Mouse (Mus musculus) adrenal gland (tissue): ENCODE measurements around the gene Pkd1l1.

ENCODE experiments used
- intact Hi-C: fragments of 180-260 bp; cut with DNase I; formaldehyde crosslinking; loops from one replicate; pipeline ENCODE4 v1.15.1; 2025

The Pkd1l1 gene

DNA sequence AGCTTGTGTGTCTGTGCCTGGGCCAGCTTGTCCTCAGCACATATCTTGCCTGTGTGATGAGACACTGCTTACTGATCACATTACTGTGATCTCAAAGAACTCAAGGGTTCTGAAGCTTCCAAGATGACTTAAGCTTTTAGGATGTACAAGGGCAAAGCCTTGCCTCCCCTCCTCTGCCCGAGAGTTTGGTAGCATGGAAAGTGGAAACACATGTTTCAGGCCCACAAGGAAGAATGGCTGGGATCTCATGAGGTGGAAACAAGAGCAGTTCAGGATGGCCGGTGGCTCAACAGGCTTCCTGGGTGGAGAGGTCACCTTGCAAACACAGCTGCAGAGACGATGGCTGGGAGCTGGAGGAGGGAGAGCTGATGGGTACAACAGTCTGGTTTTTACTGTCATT is 147.0 kb downstream of the Pkd1l1 start:
- intact Hi-C loops = no loop called here

DNA sequence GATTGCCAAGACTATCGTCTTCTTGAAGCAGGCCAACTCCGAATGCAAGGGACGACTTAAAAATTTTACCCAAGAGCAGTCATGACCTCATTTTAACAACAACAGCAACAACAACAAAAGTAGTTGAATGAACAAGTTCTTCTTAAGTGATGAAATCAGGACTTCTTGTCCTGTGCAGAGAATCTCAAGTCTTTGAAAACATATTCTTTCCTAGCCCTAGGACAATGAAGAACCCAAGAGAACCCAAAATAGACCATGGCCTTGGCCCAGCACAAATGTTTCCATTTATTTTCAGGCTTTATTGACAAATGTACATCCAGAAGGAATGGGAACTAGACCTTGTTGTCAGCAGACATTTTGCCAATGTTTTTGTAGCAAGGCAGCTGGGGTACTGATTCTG is 147.7 kb downstream of the Pkd1l1 start:
- intact Hi-C loops = no loop called here

DNA sequence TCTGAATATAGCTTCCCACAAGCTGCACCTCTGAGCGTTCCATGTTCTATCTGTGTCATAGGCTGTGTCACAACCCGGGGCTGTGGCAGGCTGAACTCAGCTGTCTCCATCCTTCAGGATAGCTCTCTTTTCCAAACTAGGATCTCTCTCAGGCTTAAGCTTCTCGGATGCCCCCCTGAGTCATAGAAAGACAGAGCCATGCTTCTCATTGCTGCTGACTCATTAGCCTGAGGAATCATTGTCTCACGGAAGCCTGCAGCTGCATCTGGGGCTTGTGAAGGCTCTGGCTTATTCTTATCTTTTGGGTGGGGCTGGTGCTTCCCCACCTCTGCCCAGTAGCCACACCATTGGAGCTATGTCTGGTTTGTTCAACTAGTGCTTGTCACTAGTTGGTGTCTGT is 151.7 kb downstream of the Pkd1l1 start:
- intact Hi-C loops = no loop called here

DNA sequence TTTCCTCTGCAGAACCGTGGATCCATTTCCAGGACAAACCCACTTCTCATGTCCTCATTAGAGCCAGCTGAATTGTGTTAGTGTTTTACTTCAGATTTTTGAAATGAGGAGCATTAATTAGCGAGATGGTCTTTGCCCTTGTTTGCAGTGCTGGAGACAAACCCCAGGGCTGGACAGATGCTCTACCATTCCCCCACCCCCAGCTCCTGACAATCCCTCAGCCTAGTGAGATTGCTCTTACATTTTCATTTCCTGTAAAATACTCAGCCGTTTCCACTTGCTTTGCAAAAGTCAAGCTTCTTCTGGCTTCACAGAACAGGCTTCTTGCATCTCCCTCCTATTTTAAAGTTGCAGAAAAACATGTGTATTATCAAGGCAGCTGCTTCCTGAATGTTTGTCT is 155.7 kb downstream of the Pkd1l1 start:
- intact Hi-C loops = no loop called here

DNA sequence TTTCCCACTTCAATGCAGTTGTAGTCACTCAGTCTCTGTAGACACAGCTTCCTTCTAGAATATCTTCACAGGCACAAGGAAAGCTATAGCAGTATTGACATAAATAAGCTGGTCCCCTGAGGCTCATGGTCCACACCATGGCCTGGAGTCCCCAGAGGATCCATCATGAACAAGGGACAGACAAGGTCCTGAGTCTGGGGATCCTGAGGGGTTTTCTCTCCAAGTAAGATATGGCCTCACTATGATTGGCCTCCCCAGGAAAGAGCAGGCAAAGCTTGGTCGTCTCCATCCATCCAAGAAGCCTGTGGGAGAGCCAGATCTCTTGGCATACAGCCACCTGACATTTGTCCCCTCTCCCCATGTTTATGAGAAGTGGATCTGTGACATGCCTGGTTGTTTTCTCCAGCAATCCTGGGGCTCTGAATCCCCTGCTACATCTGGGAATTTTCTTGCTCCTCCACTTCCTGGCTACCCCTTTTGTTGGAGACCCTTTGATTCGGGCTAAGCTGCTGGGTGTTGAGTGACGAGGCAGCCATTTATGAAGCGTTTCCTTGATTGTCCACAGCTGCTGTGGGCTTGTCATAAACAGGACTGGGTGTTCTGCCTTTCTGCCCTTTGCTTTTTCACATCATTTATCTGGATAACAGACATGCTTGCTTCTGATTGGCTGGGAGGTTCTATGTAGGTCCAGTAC is 158.8 kb downstream of the Pkd1l1 start:
- intact Hi-C loops = no loop called here

DNA sequence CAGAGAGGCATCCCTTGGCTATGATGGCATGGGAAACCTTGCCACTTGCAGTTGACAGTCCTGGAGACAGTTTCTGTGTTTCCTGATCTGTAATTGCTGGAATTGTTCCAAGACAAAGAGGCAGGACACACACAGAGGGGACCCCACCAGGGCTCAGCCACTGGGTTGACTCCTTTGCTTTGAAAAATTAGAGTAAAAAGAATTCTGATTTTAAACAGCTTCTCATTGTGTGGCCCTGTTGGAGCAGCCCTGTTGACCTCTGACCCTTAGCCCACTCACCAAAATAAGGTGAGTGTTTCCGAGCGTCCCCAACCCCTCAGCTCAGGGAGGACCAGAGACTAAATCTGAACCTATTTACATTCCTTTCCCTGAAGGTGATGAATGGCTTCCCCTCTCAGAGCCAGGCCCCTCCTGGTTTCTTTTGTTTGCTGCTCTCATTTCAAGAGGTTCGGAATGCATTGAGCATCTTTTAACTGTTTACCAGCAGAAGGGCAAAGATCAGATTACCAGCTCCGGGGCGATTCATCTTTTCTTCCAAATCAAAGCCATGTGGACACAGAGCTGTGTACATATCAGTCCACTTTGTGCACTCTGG is 161.5 kb downstream of the Pkd1l1 start:
- intact Hi-C loops = no loop called here

DNA sequence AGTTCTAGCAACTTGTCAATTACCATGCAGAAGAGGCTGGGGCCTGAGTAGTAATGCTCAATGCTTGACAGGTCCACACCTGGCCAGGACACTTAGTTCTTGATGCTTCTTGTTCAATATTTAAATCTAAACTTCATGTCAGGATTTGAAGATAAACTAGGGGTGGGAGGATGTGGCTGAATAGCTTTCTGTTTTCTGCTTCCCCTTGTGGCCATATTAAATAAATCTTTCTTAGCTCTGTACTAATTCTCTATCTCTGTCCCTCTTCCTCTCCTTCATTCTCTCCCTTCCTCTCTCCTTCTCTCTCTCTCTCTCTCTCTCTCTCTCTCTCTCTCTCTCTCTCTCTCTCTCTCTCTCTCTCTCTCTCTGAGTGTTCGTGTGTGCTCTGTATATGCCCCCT is 163.4 kb downstream of the Pkd1l1 start:
- intact Hi-C loops = no loop called here

DNA sequence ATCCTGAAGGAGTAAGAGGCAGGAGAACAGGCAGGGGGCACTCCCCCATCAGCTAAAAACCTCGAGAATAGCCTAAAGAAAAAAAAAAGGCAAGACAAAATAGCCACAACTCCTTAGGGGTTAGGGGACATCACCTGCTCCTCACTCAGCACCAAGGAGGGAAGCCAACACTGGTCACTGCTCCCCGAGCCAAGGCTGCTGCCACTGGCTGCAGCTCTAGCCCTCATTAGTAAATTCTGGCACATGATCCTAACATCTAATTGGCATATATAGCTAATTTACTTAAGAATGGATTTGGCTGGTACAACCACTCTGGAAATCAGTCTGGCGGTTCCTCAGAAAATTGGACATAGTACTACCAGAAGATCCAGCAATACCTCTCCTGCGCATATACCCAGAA is 166.1 kb downstream of the Pkd1l1 start:
- intact Hi-C loops = no loop called here

DNA sequence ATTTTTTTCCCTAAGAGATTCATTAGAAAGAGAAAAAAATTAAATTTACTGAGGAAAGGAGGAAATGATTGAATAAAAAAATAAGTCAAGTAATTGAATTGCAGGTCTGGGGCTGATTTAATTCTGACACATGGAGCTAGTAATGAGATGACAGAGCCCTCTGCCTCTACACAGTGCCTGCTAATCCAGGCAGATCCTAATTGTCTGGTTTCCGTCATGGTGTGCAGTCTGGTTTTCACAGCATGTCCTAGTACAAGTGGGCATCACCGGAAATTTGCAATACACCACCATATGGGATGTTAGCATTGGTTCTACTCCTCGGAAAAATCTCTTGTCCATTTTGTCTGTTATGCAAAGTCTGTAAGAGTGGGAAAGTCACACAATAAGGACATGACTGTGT is 168.9 kb downstream of the Pkd1l1 start:
- intact Hi-C loops = no loop called here

DNA sequence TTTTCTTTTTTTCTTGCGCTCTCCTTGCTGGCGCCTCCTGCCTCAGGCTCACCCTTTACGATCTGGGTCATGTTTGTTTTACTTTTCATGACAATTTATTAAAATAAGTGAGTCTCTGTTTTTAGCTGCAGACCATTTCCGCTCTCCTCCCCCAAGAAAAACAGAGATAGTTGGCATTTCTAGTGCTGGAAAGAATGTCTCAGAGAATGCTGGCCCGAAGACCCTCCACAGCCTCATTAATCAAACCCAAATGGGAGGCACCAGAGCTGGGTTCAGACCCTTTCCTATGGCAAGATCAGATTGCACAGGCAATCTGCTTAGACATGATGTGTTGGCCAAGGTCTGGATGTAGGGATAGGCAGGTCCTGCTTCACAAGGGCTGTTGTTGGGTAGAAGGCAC is 175.6 kb downstream of the Pkd1l1 start:
- intact Hi-C loops = no loop called here

DNA sequence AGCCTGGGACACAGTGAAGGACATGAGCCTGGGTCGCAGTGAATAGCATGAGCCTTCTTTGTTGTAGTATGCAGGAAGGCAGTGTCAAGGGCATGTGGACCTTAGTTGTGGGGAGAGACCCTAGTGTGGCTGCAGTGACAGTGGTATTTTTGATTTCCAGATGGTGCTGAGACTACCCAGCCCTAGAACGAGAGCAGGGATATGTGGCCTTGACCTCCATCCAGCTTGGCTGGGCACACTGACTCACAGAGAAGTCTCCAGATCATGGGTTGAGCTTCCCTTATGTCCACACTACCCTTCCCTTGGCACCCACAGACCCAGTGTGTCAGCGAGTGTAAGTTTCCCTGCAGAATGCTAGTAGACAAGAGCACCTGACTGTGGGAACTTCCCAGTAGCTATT is 178.0 kb downstream of the Pkd1l1 start:
- intact Hi-C loops = no loop called here

DNA sequence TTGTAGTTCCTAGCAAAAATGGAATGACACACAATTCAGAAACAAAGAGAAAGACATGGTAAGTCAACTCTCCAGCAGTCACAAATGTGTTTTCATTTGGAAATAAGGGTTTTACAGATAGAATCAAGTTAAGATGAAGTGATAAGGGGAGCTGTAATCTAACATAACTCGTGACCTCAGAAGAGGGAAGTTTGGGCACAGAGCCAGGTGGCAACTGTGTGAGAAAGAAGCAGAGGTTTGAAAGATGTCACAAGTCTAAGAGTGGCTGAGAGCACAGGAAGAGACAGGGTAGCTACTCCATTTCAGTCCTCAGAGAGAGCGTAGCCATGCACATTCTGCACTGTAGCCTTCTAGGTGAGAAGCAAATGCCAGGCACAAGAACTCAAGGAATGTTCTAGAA is 180.9 kb downstream of the Pkd1l1 start:
- intact Hi-C loops = no loop called here

DNA sequence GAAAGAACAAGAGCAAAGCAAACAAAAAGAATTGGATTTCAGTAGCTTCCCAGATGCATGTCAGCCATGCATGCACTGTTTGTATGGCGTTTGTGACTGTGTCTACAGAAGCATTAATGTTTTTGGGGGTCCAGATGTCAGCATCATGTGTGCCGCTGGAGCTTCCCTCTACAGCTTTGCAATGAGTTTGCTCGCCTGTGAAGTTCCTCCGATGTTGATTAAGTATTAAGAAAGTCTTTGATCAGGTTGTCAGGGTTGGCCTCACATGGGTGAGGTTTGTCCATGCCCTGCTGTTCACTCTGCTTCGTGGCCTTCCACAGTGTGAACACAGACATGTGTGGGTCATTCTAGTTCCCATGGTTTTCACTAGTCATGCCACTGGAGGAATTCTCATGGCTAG is 183.9 kb downstream of the Pkd1l1 start:
- intact Hi-C loops = no loop called here

DNA sequence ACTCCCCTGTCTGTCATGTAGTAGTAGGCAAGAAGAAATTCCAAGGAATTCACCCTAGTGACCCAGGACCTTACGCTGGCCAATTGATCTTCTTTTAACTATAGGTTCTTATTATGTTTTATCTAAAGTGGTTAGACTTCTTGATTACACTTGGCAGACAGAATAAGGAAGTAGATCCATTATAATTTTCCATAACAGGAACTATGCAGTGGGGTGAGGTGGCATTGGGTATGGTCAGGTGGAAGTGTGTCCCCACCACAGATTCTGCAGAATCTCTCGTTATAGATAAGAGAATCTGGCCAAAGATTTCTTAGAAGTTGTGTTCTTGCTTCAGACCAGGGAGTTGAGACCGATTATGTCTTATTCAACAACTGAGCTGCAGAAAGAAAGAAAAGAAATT is 185.5 kb downstream of the Pkd1l1 start:
- intact Hi-C loops = no loop called here

DNA sequence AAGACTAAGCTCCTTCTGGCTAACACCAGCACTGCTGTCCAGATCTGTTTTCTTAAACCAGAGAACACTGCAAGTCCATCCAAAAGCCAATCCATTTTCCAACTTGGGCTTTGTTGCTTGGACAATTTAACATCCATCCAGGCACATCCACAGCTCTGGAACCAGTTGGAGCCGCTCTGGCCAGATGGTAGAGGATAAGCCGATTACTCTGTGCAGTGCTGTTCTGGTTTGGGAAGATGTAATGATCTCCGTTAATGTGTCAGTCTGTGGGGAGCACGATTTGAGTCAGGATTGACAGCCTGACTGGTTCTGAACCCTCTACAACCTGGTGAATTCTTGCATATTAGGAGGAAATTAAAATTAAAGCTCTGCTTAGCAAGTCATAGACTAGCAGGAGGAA is 188.7 kb downstream of the Pkd1l1 start:
- intact Hi-C loops = loop anchor here (5.0 kb wide), 1 partner anchor 107 kb away; no protein-coding TSS in a partner anchor

DNA sequence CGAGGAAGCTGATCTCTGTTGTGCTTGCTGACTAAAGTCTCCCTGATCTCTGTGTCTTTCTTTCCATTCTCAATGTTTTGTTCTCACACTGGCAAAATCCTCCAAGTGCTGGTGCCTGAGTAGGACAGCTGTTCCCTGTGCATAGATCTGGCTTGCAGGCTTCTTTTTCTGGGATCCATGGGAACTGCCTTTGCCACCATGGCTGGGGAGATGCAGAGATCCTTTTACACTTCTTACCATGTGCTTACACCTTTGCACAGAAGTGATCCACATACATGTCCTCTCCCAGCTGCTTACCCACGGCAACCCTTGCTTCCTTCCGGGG is 191.0 kb downstream of the Pkd1l1 start:
- intact Hi-C loops = loop anchor here (5.0 kb wide), 1 partner anchor 105 kb away; no protein-coding TSS in a partner anchor

DNA sequence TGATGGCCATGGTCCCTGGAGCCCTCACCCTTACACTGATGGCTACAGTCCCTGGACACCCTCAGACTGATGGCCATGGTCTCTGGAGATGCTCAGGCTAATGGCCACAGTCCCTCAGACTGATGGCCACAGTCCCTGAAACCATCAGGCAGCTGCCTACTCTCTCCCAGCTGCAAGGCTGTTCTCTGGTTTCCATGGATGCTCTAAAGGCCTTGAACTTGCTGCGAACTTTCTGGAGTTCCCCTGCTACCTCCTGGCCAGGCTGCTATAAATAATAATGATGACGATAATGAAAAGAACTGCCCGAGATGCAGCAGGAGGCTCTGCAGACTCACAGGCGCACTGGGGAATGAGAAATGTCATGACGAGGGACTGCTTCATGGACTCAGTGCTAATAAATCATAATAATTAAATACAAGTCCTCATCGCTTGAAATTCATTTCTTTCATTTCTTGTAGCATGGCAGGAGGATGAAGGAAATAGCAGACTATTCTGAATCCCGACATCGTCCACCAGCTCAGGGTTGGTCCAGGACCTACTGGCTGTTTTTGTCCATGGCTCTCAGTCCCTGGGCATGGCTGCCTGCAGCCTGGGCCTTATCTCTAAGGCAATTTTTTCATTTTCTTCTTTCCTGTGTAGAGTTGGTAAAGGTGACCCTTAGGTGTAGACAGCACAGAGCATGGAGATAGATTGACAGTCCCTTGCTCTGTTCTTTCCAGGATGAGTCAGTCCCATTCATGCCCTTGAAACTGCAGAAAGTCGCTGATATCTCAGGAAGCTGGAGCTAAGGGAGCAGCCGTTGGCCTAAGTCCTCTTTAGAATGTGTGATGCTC is 191.5 kb downstream of the Pkd1l1 start:
- intact Hi-C loops = loop anchor here (5.0 kb wide), 1 partner anchor 104 kb away; no protein-coding TSS in a partner anchor

DNA sequence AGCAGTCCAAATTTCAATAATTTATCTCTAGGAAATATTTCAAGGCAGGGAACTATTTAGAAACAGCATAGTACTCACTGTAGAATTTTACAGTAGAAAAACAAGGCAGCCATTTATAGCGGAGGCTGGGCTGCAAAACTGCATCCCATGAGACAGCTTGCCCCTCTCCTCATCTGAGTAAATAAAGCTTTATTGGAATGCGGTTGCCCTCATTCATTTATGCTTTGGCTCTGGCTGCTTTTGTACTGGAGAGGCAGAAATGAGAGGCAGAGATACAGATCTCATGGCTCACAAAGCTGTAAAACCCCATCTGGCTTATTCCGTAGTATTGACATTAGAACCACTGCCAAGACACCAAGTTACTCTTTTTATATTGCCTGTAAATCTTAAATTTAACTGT is 193.6 kb downstream of the Pkd1l1 start:
- intact Hi-C loops = no loop called here
